Mouse (Mus musculus) heart, postnatal 4 days (tissue): ENCODE measurements around the gene Hrh1. TPM values are rescaled to one million over a fixed set of nuclear protein-coding genes. Genes with fewer than 3 reads are reported as not detected.
A peak's percentile ranks its signal among the peaks of the same experiment; 100 is the strongest.
"Not testable (repeated sequence)": the region's sequence is repeated elsewhere in the genome, so short reads cannot be mapped to it uniquely, and the experiment has no call there.

Source experiments
- DNase-seq: peaks from one replicate; pipeline ENCODE4 v3.0.0; 2021
- total RNA-seq, 2 experiments: library from RNA; stranded (reverse); gene quantifications; 2 replicates each; pipeline ENCODE4 v1.2.3; 2021

Gene Hrh1
- total RNA-seq, 2 experiments from 2014 or later, result 0.14 TPM

GRCm38 (mm10) chr6:114462747-114463146 is 65.0 kb downstream of the Hrh1 start:
- DNase-seq, result peak; percentile 41

GRCm38 (mm10) chr6:114473541-114473940 is 75.8 kb downstream of the Hrh1 start:
- DNase-seq, result no peak

- no peak for DNase-seq
These were observed 76.3 kb downstream of the Hrh1 start for GRCm38 (mm10) chr6:114474059-114474458.

GRCm38 (mm10) chr6:114474911-114475310 is 77.2 kb downstream of the Hrh1 start:
- DNase-seq, result no peak

- peak; percentile 67 for DNase-seq
These were observed 81.0 kb downstream of the Hrh1 start for GRCm38 (mm10) chr6:114478771-114479170.

GRCm38 (mm10) chr6:114479644-114480410 is 82.1 kb downstream of the Hrh1 start:
- no peak for DNase-seq

- no peak for DNase-seq
These were observed 91.6 kb downstream of the Hrh1 start for GRCm38 (mm10) chr6:114489371-114489770.

GRCm38 (mm10) chr6:114492588-114492987 is 94.9 kb downstream of the Hrh1 start:
- not testable (repeated sequence) for DNase-seq

GRCm38 (mm10) chr6:114494987-114495386 is 97.3 kb downstream of the Hrh1 start:
- peak; percentile 48 for DNase-seq

GRCm38 (mm10) chr6:114514038-114514437 is 116.3 kb downstream of the Hrh1 start:
- peak; percentile 19 for DNase-seq

GRCm38 (mm10) chr6:114528709-114529108 is 131.0 kb downstream of the Hrh1 start:
- DNase-seq, result not testable (repeated sequence)

Other genes with a start within 250 kb of the Hrh1 start
- gene Slc6a1, start 115.3 kb upstream of the Hrh1 start, total RNA-seq, result under 1 TPM; 0.18 to 0.29 TPM
- gene Atg7, start 245.2 kb downstream of the Hrh1 start, total RNA-seq, result 10 to 100 TPM; 15.9 to 20.0 TPM